Mouse (Mus musculus): ENCODE data around the gene Bnc2. TPM values are rescaled to one million over a fixed set of nuclear protein-coding genes. Genes with fewer than 3 reads are reported as not detected.

Bnc2 gene
- polyA plus RNA-seq, 1 experiment from 2014 or later, result 16.8 TPM

DNA sequence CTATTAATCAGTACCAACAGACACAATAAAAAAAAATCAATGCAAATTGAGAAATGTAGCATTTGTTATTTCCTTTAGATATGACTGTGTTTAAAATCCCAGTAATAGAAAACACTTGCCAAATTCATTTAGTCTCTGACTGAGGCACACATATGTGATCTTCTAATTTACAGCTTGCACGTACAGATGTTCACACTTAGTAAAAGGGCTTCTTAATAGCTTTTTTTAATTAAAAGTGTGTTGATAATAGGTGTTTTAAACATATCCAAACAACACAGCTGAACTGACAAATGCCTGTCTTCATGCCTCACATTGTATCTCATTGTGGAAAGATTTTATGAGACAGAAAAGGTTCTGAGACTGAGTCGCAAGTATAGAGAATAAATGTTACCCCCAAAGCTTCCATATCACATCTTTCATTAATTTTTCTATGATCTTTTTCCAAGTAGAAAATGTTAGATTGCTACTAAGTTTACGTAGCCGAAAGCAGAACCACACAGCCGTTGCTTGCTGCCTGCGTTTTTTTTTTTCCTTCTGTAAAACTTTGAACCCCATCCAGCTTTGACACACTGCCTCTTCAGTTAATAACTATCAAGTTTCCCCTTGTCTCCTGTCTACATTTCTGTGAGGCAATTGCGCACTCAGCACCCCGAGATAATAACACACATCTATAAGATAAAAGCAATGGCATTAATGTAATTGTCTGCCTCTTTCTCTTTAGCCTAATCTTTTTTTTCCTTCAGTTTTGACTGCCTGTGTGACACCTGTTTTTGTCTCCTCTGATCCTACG, 271.5 kb downstream of the Bnc2 start:
- WGBS, result 22% methylated on average over 9 of the region's 9 CpGs
- Histone ChIP-seq H3K4me2 (ENCODE audit: low read depth, severe bottlenecking) (no peak overlapping the region), H3K9me3 (ENCODE audit: control insufficient read depth, low read length) (no peaks in the 10 kb centered on the region), H3K4me1 (ENCODE audit: control insufficient read depth, insufficient read depth, low read length) (peaks cover 17% of the 10 kb centered on the region), H3K27me3 (ENCODE audit: control insufficient read depth, insufficient read depth, low read length) (no peaks in the 10 kb centered on the region), H3K36me3 (ENCODE audit: control insufficient read depth, insufficient read depth, low read length) (no peaks in the 10 kb centered on the region), H3K9ac (ENCODE audit: low read length) (no peak overlapping the region), H3K27ac (replicated peaks; ENCODE audit: low read depth, low read length) (no peak overlapping the region), H3K4me3 (ENCODE audit: low read depth, low read length) (no peak overlapping the region)
- no peak for DNase-seq (ENCODE audit: low spot score)
- no peak for ATAC-seq (ENCODE audit: insufficient number of reproducible peaks, low FRiP score, low TSS enrichment, low read depth)

DNA sequence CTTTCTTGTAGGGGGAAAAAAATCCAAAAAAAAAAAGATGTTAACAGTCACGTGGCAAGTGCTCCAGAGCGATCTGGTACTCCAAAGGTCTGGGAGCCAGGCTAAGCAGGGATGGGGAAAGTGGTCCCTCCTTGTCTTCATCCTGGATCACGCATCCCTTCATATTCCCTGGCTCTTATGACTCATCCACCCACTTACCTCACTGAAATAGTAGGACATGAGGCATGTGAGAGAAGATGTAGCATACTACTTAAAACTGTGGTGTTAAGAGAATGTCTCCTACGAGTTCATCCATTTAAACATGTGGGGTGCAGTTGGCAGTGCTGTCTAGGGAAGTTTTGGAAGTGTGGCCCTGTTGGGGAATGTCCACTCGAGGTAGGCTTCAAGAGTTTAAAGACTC, 286.1 kb downstream of the Bnc2 start:
- WGBS, result 88% methylated on average over 5 of the region's 5 CpGs
- no peaks in the 10 kb centered on the region; the same call in 1 of the 2 replicates for H3K36me3 ChIP-seq (ENCODE audit: control insufficient read depth, insufficient read depth, low read length)
- no peak overlapping the region for H3K9ac ChIP-seq (ENCODE audit: low read length)
- no peak overlapping the region for H3K4me2 ChIP-seq (ENCODE audit: low read depth, severe bottlenecking)
- ATAC-seq (ENCODE audit: insufficient number of reproducible peaks, low FRiP score, low TSS enrichment, low read depth) (no peak), DNase-seq (ENCODE audit: low spot score) (no peak)
- no peak overlapping the region for H3K27ac ChIP-seq (replicated peaks; ENCODE audit: low read depth, low read length)
- no peak overlapping the region for H3K4me3 ChIP-seq (ENCODE audit: low read depth, low read length)
- H3K9me3 ChIP-seq (ENCODE audit: control insufficient read depth, low read length), result no peaks in the 10 kb centered on the region
- H3K4me1 ChIP-seq (ENCODE audit: control insufficient read depth, insufficient read depth, low read length), result no peaks in the 10 kb centered on the region
- no peaks in the 10 kb centered on the region for H3K27me3 ChIP-seq (ENCODE audit: control insufficient read depth, insufficient read depth, low read length)

DNA sequence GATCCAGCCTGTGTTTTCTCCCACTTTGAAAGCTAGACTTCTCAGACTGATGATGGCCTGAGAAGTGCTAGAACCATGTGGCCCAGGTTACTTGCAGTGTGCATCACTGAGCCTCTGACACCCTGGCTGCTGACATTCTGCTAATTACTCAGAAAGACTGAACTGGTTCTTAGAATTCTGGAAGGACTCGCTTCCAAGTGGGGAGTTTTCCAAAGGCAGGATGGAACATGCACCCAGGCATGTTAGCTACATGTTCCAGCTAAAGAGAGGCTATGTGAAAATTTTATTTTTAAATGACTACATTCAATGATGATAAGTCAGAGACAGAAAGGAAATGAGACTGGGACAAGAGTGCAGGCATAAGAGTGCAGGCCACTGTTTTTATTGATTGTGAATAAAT, 289.9 kb downstream of the Bnc2 start:
- H3K4me1 ChIP-seq (ENCODE audit: control insufficient read depth, insufficient read depth, low read length), result no peaks in the 10 kb centered on the region
- 81% methylated on average over 1 of the region's 1 CpGs for WGBS
- no peaks in the 10 kb centered on the region for H3K27me3 ChIP-seq (ENCODE audit: control insufficient read depth, insufficient read depth, low read length)
- no peaks in the 10 kb centered on the region for H3K9me3 ChIP-seq (ENCODE audit: control insufficient read depth, low read length)
- no peak overlapping the region for H3K4me3 ChIP-seq (ENCODE audit: low read depth, low read length)
- H3K4me2 ChIP-seq (ENCODE audit: low read depth, severe bottlenecking), result no peak overlapping the region
- no peak overlapping the region for H3K9ac ChIP-seq (ENCODE audit: low read length)
- H3K36me3 ChIP-seq (ENCODE audit: control insufficient read depth, insufficient read depth, low read length), result no peaks in the 10 kb centered on the region; the same call in 1 of the 2 replicates
- no peak for DNase-seq (ENCODE audit: low spot score)
- ATAC-seq (ENCODE audit: insufficient number of reproducible peaks, low FRiP score, low TSS enrichment, low read depth), result no peak
- no peak overlapping the region for H3K27ac ChIP-seq (replicated peaks; ENCODE audit: low read depth, low read length)

DNA sequence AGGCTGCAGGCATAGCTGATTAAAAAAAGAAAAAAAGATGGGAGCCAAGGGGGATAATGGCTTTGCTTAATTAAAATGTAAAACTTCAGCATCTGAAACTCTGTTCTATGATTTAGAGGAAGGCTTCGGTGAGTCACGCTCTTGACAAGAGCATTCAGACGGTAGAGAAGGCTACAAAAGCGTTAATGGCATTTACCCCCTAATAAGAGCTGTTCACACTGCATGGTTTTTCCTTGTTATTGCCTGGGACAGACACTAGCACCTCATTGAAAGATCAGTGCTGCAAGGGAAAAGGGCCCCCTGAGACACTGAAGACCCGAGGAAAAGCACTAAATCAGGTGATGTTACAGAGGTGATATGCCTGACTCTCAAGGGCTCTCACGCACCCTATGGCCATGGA, 295.8 kb downstream of the Bnc2 start:
- Histone ChIP-seq H3K9ac (ENCODE audit: low read length) (no peak overlapping the region), H3K36me3 (ENCODE audit: control insufficient read depth, insufficient read depth, low read length) (no peaks in the 10 kb centered on the region), H3K4me3 (ENCODE audit: low read depth, low read length) (no peak overlapping the region), H3K4me1 (ENCODE audit: control insufficient read depth, insufficient read depth, low read length) (no peaks in the 10 kb centered on the region), H3K27ac (replicated peaks; ENCODE audit: low read depth, low read length) (no peak overlapping the region), H3K27me3 (ENCODE audit: control insufficient read depth, insufficient read depth, low read length) (no peaks in the 10 kb centered on the region), H3K4me2 (ENCODE audit: low read depth, severe bottlenecking) (no peak overlapping the region), H3K9me3 (ENCODE audit: control insufficient read depth, low read length) (no peaks in the 10 kb centered on the region)
- ATAC-seq (ENCODE audit: insufficient number of reproducible peaks, low FRiP score, low TSS enrichment, low read depth) (no peak), DNase-seq (ENCODE audit: low spot score) (no peak)
- WGBS, result 34% methylated on average over 6 of the region's 6 CpGs

DNA sequence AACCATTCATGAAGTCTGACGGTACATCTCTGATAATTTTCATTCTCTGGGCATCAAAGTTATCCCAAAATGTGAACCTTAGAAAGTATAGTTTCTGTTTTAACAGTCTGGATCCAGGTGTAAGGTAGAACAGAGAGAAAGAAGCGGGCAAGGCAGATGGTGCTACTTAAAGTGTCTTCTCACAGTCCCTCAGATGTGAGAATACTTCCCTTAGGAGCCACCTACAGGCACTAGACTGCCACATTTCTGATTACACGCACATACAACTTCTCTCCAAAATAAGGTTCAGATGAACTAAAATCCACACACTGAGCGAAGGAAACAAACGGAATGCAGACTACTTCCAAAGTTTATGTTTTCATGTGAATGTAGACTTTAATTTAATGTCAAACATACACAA, 297.6 kb downstream of the Bnc2 start:
- H3K36me3 ChIP-seq (ENCODE audit: control insufficient read depth, insufficient read depth, low read length), result no peaks in the 10 kb centered on the region
- WGBS, result 81% methylated on average over 5 of the region's 5 CpGs
- no peak overlapping the region for H3K4me3 ChIP-seq (ENCODE audit: low read depth, low read length)
- no peaks in the 10 kb centered on the region for H3K9me3 ChIP-seq (ENCODE audit: control insufficient read depth, low read length)
- no peak overlapping the region for H3K4me2 ChIP-seq (ENCODE audit: low read depth, severe bottlenecking)
- H3K27ac ChIP-seq (replicated peaks; ENCODE audit: low read depth, low read length), result no peak overlapping the region
- no peaks in the 10 kb centered on the region for H3K27me3 ChIP-seq (ENCODE audit: control insufficient read depth, insufficient read depth, low read length)
- no peak for ATAC-seq (ENCODE audit: insufficient number of reproducible peaks, low FRiP score, low TSS enrichment, low read depth)
- H3K4me1 ChIP-seq (ENCODE audit: control insufficient read depth, insufficient read depth, low read length), result no peaks in the 10 kb centered on the region
- no peak overlapping the region for H3K9ac ChIP-seq (ENCODE audit: low read length)
- DNase-seq (ENCODE audit: low spot score), result no peak

DNA sequence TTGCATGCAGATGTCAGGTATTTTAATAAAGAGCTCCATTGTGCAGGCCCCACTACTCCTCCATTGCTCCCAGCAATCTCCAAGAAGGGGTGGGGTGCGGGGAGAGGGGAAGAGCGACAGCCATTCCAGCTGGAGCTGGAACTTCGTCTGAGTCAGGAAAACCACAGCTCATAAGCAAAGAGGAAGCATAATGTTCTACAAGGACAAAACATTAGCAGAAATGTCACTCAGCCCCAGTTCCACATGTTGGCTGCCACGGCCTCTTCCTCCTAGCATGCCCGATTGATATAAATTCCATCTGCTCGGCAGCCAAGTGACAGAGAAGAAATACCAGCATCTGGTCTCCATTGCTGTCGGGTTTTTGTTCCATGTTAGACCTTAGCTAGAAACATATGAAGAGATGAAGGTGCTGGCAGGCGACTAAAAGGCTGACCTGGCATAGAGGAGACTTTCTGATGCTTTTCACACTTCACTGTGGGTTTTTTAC, 312.7 kb downstream of the Bnc2 start:
- Histone ChIP-seq H3K9ac (ENCODE audit: low read length) (no peak overlapping the region), H3K36me3 (ENCODE audit: control insufficient read depth, insufficient read depth, low read length) (no peaks in the 10 kb centered on the region), H3K27me3 (ENCODE audit: control insufficient read depth, insufficient read depth, low read length) (no peaks in the 10 kb centered on the region), H3K9me3 (ENCODE audit: control insufficient read depth, low read length) (no peaks in the 10 kb centered on the region), H3K27ac (replicated peaks; ENCODE audit: low read depth, low read length) (peak overlapping the region; percentile 49; the same call in 1 of the 2 replicates), H3K4me1 (ENCODE audit: control insufficient read depth, insufficient read depth, low read length) (peaks cover 8% of the 10 kb centered on the region), H3K4me2 (ENCODE audit: low read depth, severe bottlenecking) (no peak overlapping the region), H3K4me3 (ENCODE audit: low read depth, low read length) (no peak overlapping the region)
- ATAC-seq (ENCODE audit: insufficient number of reproducible peaks, low FRiP score, low TSS enrichment, low read depth) (peak; percentile 78), DNase-seq (ENCODE audit: low spot score) (peak; percentile 75)
- WGBS, result 18% methylated on average over 8 of the region's 8 CpGs

DNA sequence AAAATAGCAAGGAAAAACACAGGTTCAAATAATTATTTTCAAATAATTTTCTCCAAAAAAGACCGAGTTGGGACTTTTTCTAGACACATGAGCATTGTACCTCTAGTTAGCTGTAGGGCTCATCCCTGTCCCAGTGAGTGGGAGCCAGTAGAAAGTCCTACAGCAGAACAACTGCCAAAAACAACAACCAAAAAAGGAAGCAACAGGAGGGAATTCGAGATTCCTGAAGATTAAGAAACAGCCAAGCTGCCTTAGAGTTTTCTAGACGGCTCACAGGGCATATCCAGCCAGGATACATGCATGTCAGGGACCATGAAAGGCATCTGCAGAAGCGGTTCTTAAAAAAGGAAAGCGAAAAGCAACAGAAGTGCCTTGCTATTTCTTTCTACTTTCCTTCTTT, 313.9 kb downstream of the Bnc2 start:
- H3K4me1 ChIP-seq (ENCODE audit: control insufficient read depth, insufficient read depth, low read length), result peaks cover 16% of the 10 kb centered on the region
- H3K27ac ChIP-seq (replicated peaks; ENCODE audit: low read depth, low read length), result 0 out of 2 replicates have a peak overlapping the region, but pooled peaks have one; percentile 4
- no peaks in the 10 kb centered on the region for H3K9me3 ChIP-seq (ENCODE audit: control insufficient read depth, low read length)
- no peak for ATAC-seq (ENCODE audit: insufficient number of reproducible peaks, low FRiP score, low TSS enrichment, low read depth)
- no peak for DNase-seq (ENCODE audit: low spot score)
- no peaks in the 10 kb centered on the region for H3K36me3 ChIP-seq (ENCODE audit: control insufficient read depth, insufficient read depth, low read length)
- no peak overlapping the region for H3K9ac ChIP-seq (ENCODE audit: low read length)
- H3K27me3 ChIP-seq (ENCODE audit: control insufficient read depth, insufficient read depth, low read length), result no peaks in the 10 kb centered on the region
- 74% methylated on average over 5 of the region's 5 CpGs for WGBS
- H3K4me2 ChIP-seq (ENCODE audit: low read depth, severe bottlenecking), result no peak overlapping the region
- H3K4me3 ChIP-seq (ENCODE audit: low read depth, low read length), result no peak overlapping the region

DNA sequence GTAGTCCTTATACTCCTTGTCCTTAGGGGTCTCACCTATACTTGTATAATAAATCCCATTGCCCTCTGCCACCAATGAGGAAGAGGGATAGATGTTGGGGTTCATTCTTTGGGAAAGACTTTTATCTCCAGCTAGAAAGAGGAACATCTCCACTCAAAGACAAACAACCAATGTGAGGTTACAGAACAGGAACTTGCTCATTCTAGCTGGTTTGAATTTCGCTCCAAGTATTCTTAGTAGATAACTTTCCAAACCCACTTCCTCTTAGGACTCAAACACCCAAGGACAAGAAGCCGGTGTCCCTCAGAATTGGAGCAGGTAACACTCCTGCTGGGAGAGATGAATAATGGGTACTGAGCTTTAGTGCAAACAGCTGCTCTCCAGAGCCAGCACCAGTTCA, 315.1 kb downstream of the Bnc2 start:
- Histone ChIP-seq H3K9ac (ENCODE audit: low read length) (no peak overlapping the region), H3K27me3 (ENCODE audit: control insufficient read depth, insufficient read depth, low read length) (no peaks in the 10 kb centered on the region), H3K4me2 (ENCODE audit: low read depth, severe bottlenecking) (no peak overlapping the region), H3K4me1 (ENCODE audit: control insufficient read depth, insufficient read depth, low read length) (peaks cover 16% of the 10 kb centered on the region), H3K36me3 (ENCODE audit: control insufficient read depth, insufficient read depth, low read length) (no peaks in the 10 kb centered on the region), H3K4me3 (ENCODE audit: low read depth, low read length) (no peak overlapping the region), H3K27ac (replicated peaks; ENCODE audit: low read depth, low read length) (no peak overlapping the region), H3K9me3 (ENCODE audit: control insufficient read depth, low read length) (no peaks in the 10 kb centered on the region)
- no peak for ATAC-seq (ENCODE audit: insufficient number of reproducible peaks, low FRiP score, low TSS enrichment, low read depth)
- WGBS, result 82% methylated on average over 2 of the region's 2 CpGs
- no peak for DNase-seq (ENCODE audit: low spot score)
